Mouse (Mus musculus) intestine, postnatal 0 days (tissue): ENCODE measurements around the gene Ncoa3. TPM values are rescaled to one million over a fixed set of nuclear protein-coding genes. Genes with fewer than 3 reads are reported as not detected.

Experiments used
- ATAC-seq: fragments of 200-750 bp; cut with Nextera tagmentation; 2 replicates; pipeline ENCODE4 v1.8.0; 2017; ENCODE audit warnings: mild to moderate bottlenecking, moderate TSS enrichment, moderate library complexity
- H3K27ac ChIP-seq: fragments of 300-500 bp; sonication (generic); 2 replicates; pipeline ENCODE4 v1.5.1; 2014; ENCODE audit warnings: mild to moderate bottlenecking, low read depth, low read length, moderate library complexity
- H3K27me3 ChIP-seq: fragments of 300-500 bp; sonication (generic); replicated peaks from 2 replicates; pipeline ENCODE4 v1.6.1; 2014; ENCODE audit warnings: low read length, mixed read lengths; ENCODE audit not compliant: control insufficient read depth, insufficient read depth
- H3K36me3 ChIP-seq: fragments of 300-500 bp; sonication (generic); 2 replicates; pipeline ENCODE4 v1.6.1; 2014; ENCODE audit warnings: mild to moderate bottlenecking, moderate library complexity; ENCODE audit not compliant: control insufficient read depth, insufficient read depth
- H3K4me1 ChIP-seq: fragments of 300-500 bp; sonication (generic); replicated peaks from 2 replicates; pipeline ENCODE4 v1.6.1; 2014; ENCODE audit warnings: antibody characterized with exemption, low read length, mixed read lengths; ENCODE audit not compliant: control insufficient read depth, insufficient read depth
- H3K4me2 ChIP-seq: fragments of 300-500 bp; sonication (generic); replicated peaks from 2 replicates; pipeline ENCODE4 v1.6.1; 2014; ENCODE audit warnings: low read depth, mild to moderate bottlenecking, moderate library complexity
- H3K4me3 ChIP-seq: fragments of 300-500 bp; sonication (generic); 2 replicates; pipeline ENCODE4 v1.5.1; 2014; ENCODE audit warnings: low read depth, low read length
- H3K9ac ChIP-seq: fragments of 300-500 bp; sonication (generic); 2 replicates; pipeline ENCODE4 v1.6.1; 2014; ENCODE audit warnings: mild to moderate bottlenecking, low read depth, low read length
- H3K9me3 ChIP-seq: fragments of 300-500 bp; sonication (generic); 2 replicates; pipeline ENCODE4 v1.6.1; 2016; ENCODE audit warnings: mixed run types; ENCODE audit not compliant: control insufficient read depth
- CTCF ChIP-seq: sonication (generic); IDR thresholded peaks from 2 replicates; pipeline ENCODE4 v1.5.1; 2016; ENCODE audit warnings: low read depth, mild to moderate bottlenecking, control low read depth, antibody characterized with exemption, moderate library complexity
- WGBS: fragments of 180-500 bp; shearing (Covaris S2); extraction: QIAGEN DNeasy Blood & Tissue Kit; methylation state at CpG from one replicate; pipeline ENCODE4 v1.1.7; 2014; 5-methylcytosine and 5-hydroxymethylcytosine counted together
- polyA plus RNA-seq: library from polyadenylated mRNA; unstranded; fragments of >200 nt; fragmentation: Nextera tagmentation; extraction: Ambion mirVana; gene quantifications from 2 replicates; pipeline ENCODE4 v1.2.1, GENCODE M21; 2015

The Ncoa3 gene
- polyA plus RNA-seq, 1 experiment from 2014 or later = 4.7 TPM

- no peak overlapping the region for H3K27ac ChIP-seq
- no peak overlapping the region for H3K4me2 ChIP-seq
- H3K9me3 ChIP-seq = no peaks in the 10 kb centered on the region
- ATAC-seq = no peak
- H3K27me3 ChIP-seq = no peaks in the 10 kb centered on the region
- no peaks in the 10 kb centered on the region for H3K4me1 ChIP-seq
- H3K9ac ChIP-seq = no peak overlapping the region
- 93% methylated on average over 7 of the region's 7 CpGs for WGBS
- TF ChIP-seq CTCF = no peak
- no peak overlapping the region for H3K4me3 ChIP-seq
- peaks cover 78% of the 10 kb centered on the region for H3K36me3 ChIP-seq
Measured at GRCm38 (mm10) chr2:166069738-166070137, 77.3 kb downstream of the Ncoa3 start.

- WGBS = 91% methylated on average over 5 of the region's 5 CpGs
- ATAC-seq = no peak
- no peaks in the 10 kb centered on the region for H3K27me3 ChIP-seq
- no peak overlapping the region for H3K4me3 ChIP-seq
- H3K4me1 ChIP-seq = no peaks in the 10 kb centered on the region
- H3K4me2 ChIP-seq = no peak overlapping the region
- no peak overlapping the region for H3K27ac ChIP-seq
- H3K36me3 ChIP-seq = peaks cover 69% of the 10 kb centered on the region
- H3K9me3 ChIP-seq = no peaks in the 10 kb centered on the region
- no peak overlapping the region for H3K9ac ChIP-seq
- TF ChIP-seq CTCF = no peak
Measured at GRCm38 (mm10) chr2:166071481-166071880, 79.0 kb downstream of the Ncoa3 start.

- peaks cover 67% of the 10 kb centered on the region for H3K36me3 ChIP-seq
- H3K27ac ChIP-seq = no peak overlapping the region
- no peak for TF ChIP-seq CTCF
- ATAC-seq = no peak
- H3K27me3 ChIP-seq = no peaks in the 10 kb centered on the region
- no peaks in the 10 kb centered on the region for H3K9me3 ChIP-seq
- no peak overlapping the region for H3K4me3 ChIP-seq
- H3K9ac ChIP-seq = no peak overlapping the region
- no peaks in the 10 kb centered on the region for H3K4me1 ChIP-seq
- 84% methylated on average over 9 of the region's 9 CpGs for WGBS
- H3K4me2 ChIP-seq = no peak overlapping the region
Measured at GRCm38 (mm10) chr2:166071889-166072288, 79.5 kb downstream of the Ncoa3 start.

GRCm38 (mm10) chr2:166073082-166073481, 80.6 kb downstream of the Ncoa3 start:
- peaks cover 68% of the 10 kb centered on the region for H3K36me3 ChIP-seq
- no peaks in the 10 kb centered on the region for H3K4me1 ChIP-seq
- H3K4me3 ChIP-seq = no peak overlapping the region
- ATAC-seq = no peak
- H3K9me3 ChIP-seq = no peaks in the 10 kb centered on the region
- no peak overlapping the region for H3K9ac ChIP-seq
- no peaks in the 10 kb centered on the region for H3K27me3 ChIP-seq
- 72% methylated on average over 10 of the region's 10 CpGs for WGBS
- no peak overlapping the region for H3K4me2 ChIP-seq
- no peak for TF ChIP-seq CTCF
- no peak overlapping the region for H3K27ac ChIP-seq

- H3K27me3 ChIP-seq = no peaks in the 10 kb centered on the region
- no peak for ATAC-seq
- no peak overlapping the region for H3K4me3 ChIP-seq
- TF ChIP-seq CTCF = no peak
- H3K9me3 ChIP-seq = no peaks in the 10 kb centered on the region
- H3K36me3 ChIP-seq = peaks cover 65% of the 10 kb centered on the region
- H3K27ac ChIP-seq = no peak overlapping the region
- 60% methylated on average over 6 of the region's 6 CpGs for WGBS
- no peaks in the 10 kb centered on the region for H3K4me1 ChIP-seq
- no peak overlapping the region for H3K9ac ChIP-seq
- H3K4me2 ChIP-seq = no peak overlapping the region
Measured at GRCm38 (mm10) chr2:166074322-166074721, 81.9 kb downstream of the Ncoa3 start.

- Histone ChIP-seq H3K9me3 (no peaks in the 10 kb centered on the region), H3K4me2 (no peak overlapping the region), H3K9ac (no peak overlapping the region), H3K36me3 (peaks cover 53% of the 10 kb centered on the region), H3K27ac (no peak overlapping the region), H3K4me1 (peaks cover 4% of the 10 kb centered on the region; the same call in 1 of the 2 replicates), H3K27me3 (no peaks in the 10 kb centered on the region), H3K4me3 (no peak overlapping the region)
- no peak for ATAC-seq
- WGBS = 90% methylated on average over 9 of the region's 9 CpGs
- no peak for TF ChIP-seq CTCF
Measured at GRCm38 (mm10) chr2:166077371-166077770, 84.9 kb downstream of the Ncoa3 start.

GRCm38 (mm10) chr2:166079231-166079630, 86.8 kb downstream of the Ncoa3 start:
- no peak for TF ChIP-seq CTCF
- no peaks in the 10 kb centered on the region for H3K9me3 ChIP-seq

More at GRCm38 (mm10) chr2:166079231-166079630, 86.8 kb downstream of the Ncoa3 start:
- H3K4me1 ChIP-seq = peaks cover 4% of the 10 kb centered on the region; the same call in 1 of the 2 replicates
- no peak overlapping the region for H3K27ac ChIP-seq
- H3K27me3 ChIP-seq = no peaks in the 10 kb centered on the region
- no peak overlapping the region for H3K9ac ChIP-seq
- ATAC-seq = no peak
- H3K4me2 ChIP-seq = no peak overlapping the region
- peaks cover 53% of the 10 kb centered on the region; the same call in 1 of the 2 replicates for H3K36me3 ChIP-seq
- 90% methylated on average over 14 of the region's 14 CpGs for WGBS
- no peak overlapping the region for H3K4me3 ChIP-seq
